Mouse (Mus musculus): ENCODE data around the gene Ddi2.
A peak's percentile ranks its signal among the peaks of the same experiment; 100 is the strongest.

Ddi2 gene

DNA sequence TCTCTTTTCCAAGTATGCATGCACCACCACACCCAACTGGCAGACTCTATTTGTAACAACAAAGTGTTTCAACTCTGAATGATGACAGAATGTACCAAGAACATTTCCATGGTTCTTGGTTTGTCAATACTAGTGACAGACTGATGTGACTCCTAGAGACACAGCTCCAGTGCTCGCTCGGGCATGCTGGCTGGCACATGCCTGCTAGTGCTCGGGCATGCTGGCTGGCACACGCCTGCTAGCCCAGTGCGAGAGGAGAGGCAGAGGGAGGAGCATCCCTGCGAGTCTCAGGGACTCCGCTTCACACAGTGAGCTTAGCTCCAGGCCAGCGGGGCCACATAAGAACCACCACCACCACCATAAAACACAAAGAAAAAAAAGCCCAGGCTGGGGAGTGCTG, 28.5 kb downstream of the Ddi2 start:
- no peak for DNase-seq (ENCODE audit: low spot score in 2 of 2)

DNA sequence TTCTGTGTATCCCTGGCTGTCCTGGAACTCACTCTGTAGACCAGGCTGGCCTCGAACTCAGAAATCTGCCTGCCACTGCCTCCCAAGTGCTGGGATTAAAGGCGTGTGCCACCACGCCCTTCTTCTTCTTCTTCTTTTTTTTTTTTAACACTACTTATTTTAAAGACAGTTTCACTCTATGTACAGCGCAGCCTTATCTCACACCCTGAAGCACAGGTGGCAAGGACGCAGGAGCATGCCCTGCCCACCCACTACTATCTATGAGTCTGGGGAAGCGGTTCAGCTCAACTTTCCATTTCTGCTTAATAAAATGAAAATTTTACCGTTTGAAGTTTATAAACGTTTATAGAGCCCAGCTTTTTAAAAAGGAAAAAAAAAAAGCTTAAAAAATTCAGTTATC, 34.7 kb downstream of the Ddi2 start:
- DNase-seq (ENCODE audit: low spot score in 2 of 2), result no peak

- no peak for DNase-seq (ENCODE audit: low spot score in 2 of 2)
Observed at GRCm38 (mm10) chr4:141686525-141686924, 36.7 kb downstream of the Ddi2 start.

DNA sequence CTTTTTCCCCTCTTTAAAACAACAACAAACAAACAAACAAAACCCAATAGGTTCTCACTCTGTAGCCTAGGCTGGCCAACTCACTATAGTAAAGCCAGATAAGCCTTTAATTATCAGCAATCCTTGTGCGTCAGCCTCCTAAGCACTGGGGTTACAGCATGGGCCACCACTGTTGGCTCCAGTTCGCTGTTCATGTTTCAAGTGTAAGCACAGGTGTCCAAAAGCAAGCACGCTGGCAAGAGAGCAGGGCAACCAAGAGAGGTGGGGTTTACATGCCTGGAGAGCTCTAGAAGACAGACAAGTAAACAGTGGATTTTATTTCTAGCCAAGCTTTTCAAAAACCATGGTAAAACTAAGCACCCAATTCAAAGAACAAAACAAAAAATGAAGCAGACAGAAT, 37.1 kb downstream of the Ddi2 start:
- no peak for DNase-seq (ENCODE audit: low spot score in 2 of 2)

GRCm38 (mm10) chr4:141685499-141685898, 37.7 kb downstream of the Ddi2 start, which contains the start of gene Rsc1a1:
Gene Rsc1a1, minus strand, starts transcription at chr4:141685599.
- DNase-seq (ENCODE audit: low spot score in 2 of 2), result no peak

DNA sequence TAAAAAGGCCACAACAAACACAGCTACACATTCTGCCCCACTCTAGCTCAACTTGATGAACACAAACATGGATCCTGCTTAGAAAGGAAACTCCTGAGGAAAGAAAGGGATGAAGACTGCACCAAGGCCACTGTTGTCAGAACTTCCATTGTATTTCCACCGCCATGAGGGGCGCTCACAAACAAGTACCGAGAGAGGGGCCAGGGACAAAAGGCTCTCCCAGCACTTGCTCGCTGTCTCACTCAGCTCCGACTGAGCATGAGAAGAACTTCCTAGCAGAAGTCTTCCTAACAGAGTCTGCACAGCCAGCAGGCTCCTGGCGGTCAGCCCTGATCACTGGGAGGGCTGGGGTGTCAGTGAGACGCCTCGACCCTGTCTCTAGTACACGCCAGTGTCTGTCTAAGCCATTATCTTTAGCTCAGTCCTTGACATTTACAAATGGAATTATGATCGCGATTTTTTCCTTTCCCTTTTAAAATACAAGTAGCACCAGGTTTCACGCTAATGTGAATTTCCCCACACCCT, 40.5 kb downstream of the Ddi2 start:
- no peak for DNase-seq (ENCODE audit: low spot score in 2 of 2)

DNA sequence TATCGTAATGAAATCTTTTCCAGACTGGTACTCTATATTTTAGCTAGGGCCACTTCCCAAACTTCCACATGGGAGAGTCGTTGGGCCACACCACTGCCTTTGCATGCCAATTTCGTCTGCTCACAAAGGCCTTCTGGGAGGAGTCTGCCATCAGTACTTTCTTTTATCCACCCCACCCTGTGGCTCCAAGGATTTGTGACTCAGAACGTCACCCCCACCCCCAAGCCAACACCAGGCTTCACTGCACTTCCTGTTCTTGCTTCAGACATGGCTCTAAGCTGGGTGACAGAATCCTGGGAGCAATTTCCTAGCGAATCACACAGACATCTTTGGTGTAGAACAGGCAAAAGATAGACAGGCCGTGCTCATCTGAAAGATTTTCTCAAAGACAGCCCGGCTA, 41.5 kb downstream of the Ddi2 start:
- DNase-seq (ENCODE audit: low spot score in 2 of 2), result no peak

DNA sequence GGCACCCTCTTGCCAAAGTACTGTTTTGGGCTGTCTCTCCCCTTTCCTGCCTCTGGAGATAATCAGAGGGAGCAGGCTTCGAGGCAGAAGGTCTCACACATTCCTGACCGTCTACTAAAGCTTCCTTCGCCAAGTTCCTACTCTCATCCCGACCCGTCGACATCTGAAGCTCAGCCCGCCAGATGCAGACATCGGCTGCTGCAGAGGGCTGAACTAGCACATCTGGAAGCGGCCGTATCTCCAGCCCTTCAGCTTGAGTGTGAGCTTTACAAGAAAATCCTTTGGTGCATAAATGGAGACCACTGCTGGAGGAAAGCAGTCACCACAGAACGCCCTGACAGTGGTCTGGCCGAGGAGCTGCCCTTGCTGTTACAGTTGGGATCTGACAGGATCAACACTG, 42.3 kb downstream of the Ddi2 start:
- no peak for DNase-seq (ENCODE audit: low spot score in 2 of 2)

DNA sequence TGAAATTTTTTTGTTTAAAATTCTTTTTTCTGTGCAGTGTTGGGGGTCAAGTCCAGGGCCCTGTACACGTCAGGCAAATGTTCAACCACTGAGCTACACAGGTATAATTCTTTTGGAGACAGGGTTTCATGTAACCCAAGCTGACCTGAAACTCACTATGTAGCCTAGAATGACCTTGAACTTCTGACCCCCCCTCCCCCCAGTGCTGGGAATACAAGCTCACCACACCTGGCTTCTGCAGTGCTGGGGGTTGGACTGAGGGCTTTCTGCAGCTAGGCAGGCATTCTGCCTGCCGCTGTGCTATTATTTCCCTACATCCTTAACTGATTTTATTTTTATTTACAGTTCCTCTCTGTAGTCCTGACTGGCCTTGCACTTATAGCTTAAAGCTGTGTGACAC, 44.2 kb downstream of the Ddi2 start:
- DNase-seq (ENCODE audit: low spot score in 2 of 2), result no peak

DNA sequence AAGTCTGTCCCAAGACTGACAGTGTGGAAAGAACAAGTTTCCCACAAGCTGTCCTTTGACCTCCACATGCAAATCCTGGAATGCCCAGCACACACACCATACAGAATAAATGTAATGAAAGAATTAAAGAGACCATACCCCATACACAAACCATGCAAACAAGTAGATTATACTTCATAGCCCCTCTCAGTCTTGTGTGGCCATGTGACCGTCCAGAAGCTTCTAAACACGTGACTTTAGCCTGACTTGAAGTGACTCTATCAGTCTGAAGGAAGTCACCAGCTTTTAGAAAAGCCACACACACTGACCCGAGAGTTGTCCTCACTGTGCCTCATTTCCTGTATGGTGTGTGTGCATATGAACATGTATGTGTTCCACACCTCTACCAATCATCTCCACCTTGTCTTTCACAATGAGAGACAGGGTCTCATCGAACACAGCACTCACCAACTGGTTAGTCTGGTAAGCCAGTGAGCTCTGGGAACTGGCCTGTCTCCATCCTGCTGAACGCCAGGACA, 46.7 kb downstream of the Ddi2 start:
- no peak for DNase-seq (ENCODE audit: low spot score in 2 of 2)

GRCm38 (mm10) chr4:141672325-141672724, 50.9 kb downstream of the Ddi2 start:
- DNase-seq (ENCODE audit: low spot score in 2 of 2), result no peak

GRCm38 (mm10) chr4:141671389-141671788, 51.8 kb downstream of the Ddi2 start:
- no peak for DNase-seq (ENCODE audit: low spot score in 2 of 2)

GRCm38 (mm10) chr4:141669898-141670712, 53.1 kb downstream of the Ddi2 start:
- DNase-seq (ENCODE audit: low spot score in 2 of 2), result no peak

DNA sequence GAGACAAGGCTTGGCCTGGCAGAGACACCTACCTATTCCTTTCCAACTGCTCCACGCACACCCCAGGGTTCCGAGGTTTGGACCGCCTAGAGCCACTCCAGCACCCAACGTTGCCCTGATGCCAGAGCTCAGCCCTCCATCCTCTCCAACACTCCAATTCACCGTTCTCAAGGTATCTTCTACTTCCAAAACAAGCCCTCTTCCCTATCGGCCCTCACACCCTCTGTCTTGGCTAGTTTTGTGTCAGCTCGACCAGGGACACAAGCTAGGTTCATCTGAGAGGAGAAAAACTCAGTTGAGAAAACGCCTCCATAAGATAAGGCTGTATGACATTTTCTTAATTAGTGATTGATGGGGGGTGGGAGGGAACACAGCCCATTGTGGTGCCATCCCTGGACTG, 58.4 kb downstream of the Ddi2 start, which contains the start of gene Plekhm2:
TSS of gene Plekhm2 (minus strand) at position 101 of the 400 bp plus-strand sequence.
- DNase-seq (ENCODE audit: low spot score in 2 of 2), result no peak

DNA sequence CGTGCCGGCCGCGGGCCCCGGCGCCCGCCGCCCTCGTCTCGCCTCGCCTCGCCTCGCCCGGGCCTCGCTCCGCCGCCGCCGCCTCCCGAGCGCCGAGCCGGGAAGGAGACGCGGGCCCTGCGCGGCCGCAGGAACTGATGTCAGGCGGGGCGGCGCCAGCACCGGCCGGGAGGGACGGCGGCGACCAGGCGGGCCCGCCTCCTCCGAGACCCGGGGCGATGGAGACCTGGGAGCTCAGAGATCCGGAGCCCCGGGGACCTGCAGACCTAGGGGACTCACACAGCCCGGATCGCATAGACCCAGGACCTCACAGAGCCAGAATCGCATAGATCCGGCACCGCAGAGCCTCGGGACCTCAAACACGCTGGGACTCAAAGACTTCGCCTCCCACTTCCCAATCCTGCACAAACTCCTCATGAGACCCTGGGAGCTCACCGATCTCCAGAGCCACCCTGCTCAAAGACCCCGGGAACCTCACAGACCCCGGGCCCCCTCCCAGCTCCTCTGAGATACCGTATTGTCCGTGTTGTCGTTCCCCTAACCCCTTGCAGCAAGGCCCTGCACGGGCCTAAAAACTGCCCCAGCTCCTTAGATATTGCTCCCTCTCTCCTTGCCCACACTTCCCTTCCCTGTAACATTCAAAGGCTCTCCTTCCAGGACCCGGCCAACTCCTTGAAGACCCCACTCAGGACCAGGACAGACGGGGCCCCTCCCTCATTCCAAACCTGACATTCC, 59.0 kb downstream of the Ddi2 start:
- peak; percentile 48 to 63 for DNase-seq (ENCODE audit: low spot score in 2 of 2)

DNA sequence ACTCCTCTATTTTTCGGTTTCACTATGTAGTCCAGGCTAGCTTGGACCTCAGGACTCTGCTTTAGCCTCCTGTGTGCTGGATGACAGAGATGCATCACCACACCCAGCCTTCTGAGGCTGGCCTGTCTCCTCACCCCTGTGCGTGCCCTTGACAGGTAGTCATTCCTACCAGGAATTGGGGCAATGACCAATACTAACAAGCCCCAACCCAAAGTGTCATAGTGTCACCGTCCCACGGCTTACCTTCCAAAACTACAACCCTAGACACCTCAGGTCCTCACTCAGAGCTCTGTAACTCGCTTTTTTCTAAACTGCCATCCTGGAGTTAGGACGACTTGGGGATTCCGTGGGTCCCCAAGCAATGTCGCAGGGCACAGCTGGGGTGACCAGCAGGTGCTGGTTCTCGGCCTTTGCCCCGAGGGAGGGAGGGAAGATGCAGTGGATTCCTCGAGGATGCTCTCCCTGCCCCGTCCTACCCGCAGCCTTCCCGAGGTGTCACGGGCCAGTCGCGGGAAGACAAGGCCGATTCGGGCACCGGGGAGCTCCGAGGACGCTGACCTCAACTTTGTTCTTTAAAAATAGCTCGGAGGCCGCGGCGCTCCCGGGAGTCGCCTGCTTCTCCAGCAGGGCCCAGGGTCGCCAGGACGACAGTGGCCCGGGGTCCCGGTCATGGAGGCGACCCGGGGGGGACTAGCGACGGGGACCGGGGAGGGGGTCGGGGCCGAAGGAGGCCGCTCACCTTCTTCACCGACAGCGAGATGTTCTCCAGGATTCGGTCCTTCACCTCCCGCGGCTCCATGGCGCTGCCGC, 59.9 kb downstream of the Ddi2 start:
- peak in 1 of 2 experiments; percentile 39 for DNase-seq (ENCODE audit: low spot score in 2 of 2)

- DNase-seq (ENCODE audit: low spot score in 2 of 2), result no peak
Observed at GRCm38 (mm10) chr4:141660884-141661283, 62.3 kb downstream of the Ddi2 start.

- no peak for DNase-seq (ENCODE audit: low spot score in 2 of 2)
Observed at GRCm38 (mm10) chr4:141659739-141660138, 63.5 kb downstream of the Ddi2 start.

- no peak for DNase-seq (ENCODE audit: low spot score in 2 of 2)
Observed at GRCm38 (mm10) chr4:141658846-141659484, 64.3 kb downstream of the Ddi2 start.

DNA sequence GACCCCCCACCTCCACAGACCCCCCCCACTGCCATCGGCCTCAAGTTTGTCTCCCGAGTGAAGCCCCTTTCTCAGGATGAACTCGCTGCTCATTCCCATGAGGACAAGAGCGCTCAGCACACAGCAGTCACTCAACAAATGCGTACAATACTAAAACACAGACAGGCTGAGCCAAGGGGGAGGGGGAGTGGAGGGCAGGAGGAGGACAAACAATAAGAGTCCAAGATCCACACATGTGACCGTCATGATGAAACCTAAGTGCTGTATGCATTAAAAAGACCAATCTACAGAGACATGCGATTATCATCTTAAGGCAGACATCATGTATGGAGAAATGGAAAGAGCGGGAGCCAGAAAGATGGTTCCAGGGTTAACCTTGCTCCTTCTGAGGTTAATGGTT, 66.3 kb downstream of the Ddi2 start:
- no peak for DNase-seq (ENCODE audit: low spot score in 2 of 2)

Measured in cerebellum, postnatal 4 days (tissue).